Mouse (Mus musculus) liver, embryonic 14.5 days (tissue): ENCODE measurements at regions not wholly inside any gene's neighbourhood (a gene's known extent, or its start where the extent isn't known, plus 50 kb on each side); places are given as distances from the start of the nearest gene placed in this dataset.

Experiments used
- ATAC-seq: fragments of 200-750 bp; cut with Nextera tagmentation; 2 replicates; pipeline ENCODE4 v1.8.0; 2017; ENCODE audit warnings: moderate number of reproducible peaks, mild to moderate bottlenecking, moderate library complexity; ENCODE audit not compliant: insufficient read depth
- DNase-seq, 3 experiments: peaks; one replicate each; pipeline ENCODE4 v3.0.0-alpha.2; 2012 to 2013; ENCODE audit warnings: low read depth in 3 of 3, low spot score in 3 of 3
- H3K27ac ChIP-seq: fragments of 300-500 bp; sonication (generic); 2 replicates; pipeline ENCODE4 v1.5.1; 2014; ENCODE audit warnings: moderate library complexity, mild to moderate bottlenecking, control low read depth, inconsistent platforms
- H3K27me3 ChIP-seq: fragments of 300-500 bp; sonication (generic); 2 replicates; pipeline ENCODE4 v1.6.1; 2014; ENCODE audit warnings: mild to moderate bottlenecking, low read length, moderate library complexity; ENCODE audit not compliant: control insufficient read depth, insufficient read depth
- H3K36me3 ChIP-seq: fragments of 300-500 bp; sonication (generic); replicated peaks from 2 replicates; pipeline ENCODE4 v1.6.1; 2014; ENCODE audit warnings: low read depth; ENCODE audit not compliant: control insufficient read depth, insufficient read depth
- H3K4me1 ChIP-seq, 2 experiments: fragments of 200-500 bp in 1 of 2; fragments of 300-500 bp in 1 of 2; sonication (generic) in 1 of 2; replicated peaks; 2 replicates each; pipeline ENCODE4 v1.6.1; 2012 to 2014; ENCODE audit warnings: antibody characterized with exemption in 1 of 2, inconsistent platforms in 1 of 2, low read length in 1 of 2; ENCODE audit not compliant: control insufficient read depth in 2 of 2, insufficient read depth in 2 of 2
- H3K4me2 ChIP-seq: fragments of 300-500 bp; sonication (generic); 2 replicates; pipeline ENCODE4 v1.6.1; 2014; ENCODE audit warnings: low read depth, mild to moderate bottlenecking, control low read depth, moderate library complexity
- H3K4me3 ChIP-seq, 2 experiments: fragments of 200-500 bp in 1 of 2; fragments of 300-500 bp in 1 of 2; sonication (generic) in 1 of 2; 2 replicates each; pipeline ENCODE4 v1.5.1; 2012 to 2014; ENCODE audit warnings: low read depth in 2 of 2, low read length in 2 of 2, mild to moderate bottlenecking in 2 of 2, control low read depth in 1 of 2, inconsistent platforms in 1 of 2, moderate library complexity in 1 of 2; ENCODE audit not compliant: insufficient read depth in 1 of 2
- H3K9ac ChIP-seq: fragments of 300-500 bp; sonication (generic); replicated peaks from 2 replicates; pipeline ENCODE4 v1.6.1; 2014; ENCODE audit warnings: mild to moderate bottlenecking, control low read depth, moderate library complexity
- H3K9me3 ChIP-seq: fragments of 300-500 bp; sonication (generic); 2 replicates; pipeline ENCODE4 v1.6.1; 2016; ENCODE audit warnings: low read length, mixed read lengths; ENCODE audit not compliant: control insufficient read depth
- CTCF ChIP-seq: IDR thresholded peaks from 2 replicates; pipeline ENCODE4 v1.5.1; 2016; ENCODE audit warnings: antibody characterized with exemption, low read depth, control low read depth
- EP300 ChIP-seq: IDR thresholded peaks from 2 replicates; pipeline ENCODE4 v1.6.1; 2016; ENCODE audit warnings: antibody characterized with exemption, low read depth

GRCm38 (mm10) chr10:18946727-18947126, 68.7 kb downstream of the Tnfaip3 start:
- TF ChIP-seq EP300 (no peak), CTCF (no peak)
- Histone ChIP-seq H3K9ac (no peak overlapping the region), H3K4me2 (no peak overlapping the region), H3K4me1 (peaks cover 0 to 8% of the 10 kb centered on the region in 2 experiments; a peak in 2 of 4 replicates), H3K27ac (no peak overlapping the region), H3K27me3 (no peaks in the 10 kb centered on the region), H3K9me3 (no peaks in the 10 kb centered on the region), H3K4me3 (no peak overlapping the region), H3K36me3 (no peaks in the 10 kb centered on the region)
- DNase-seq, result no peak
- ATAC-seq, result no peak
